Mouse (Mus musculus) CD8-positive naive resting alpha-beta T cell, adult 57 days (primary cell): Measurements from ENCODE around the gene Il11. TPM values are rescaled to one million over a fixed set of nuclear protein-coding genes. Genes with fewer than 3 reads are reported as not detected.

Experiments
- total RNA-seq: library from RNA; stranded (reverse); gene quantifications from one replicate; pipeline ENCODE4 v1.2.4, GENCODE M21; 2023

The Il11 gene
- total RNA-seq: not detected

DNA sequence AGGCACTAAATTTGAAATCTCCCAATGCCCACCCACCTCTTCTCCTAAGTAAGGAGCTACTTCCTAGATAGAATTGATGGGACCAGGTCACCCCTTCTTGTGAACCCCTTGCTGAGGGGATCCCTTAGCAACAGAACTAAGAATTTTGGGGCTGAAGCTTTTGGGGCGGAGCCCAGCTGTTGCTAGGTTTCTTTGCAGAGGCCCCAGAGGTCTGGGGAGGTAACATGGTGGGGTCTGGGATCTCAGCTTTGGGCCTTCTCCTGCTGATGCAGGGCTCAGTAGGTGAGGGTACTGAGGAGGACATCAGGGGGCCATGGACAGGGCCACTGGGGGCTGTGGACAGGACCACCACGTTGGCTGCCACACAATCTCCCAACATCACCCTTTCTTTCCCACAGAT, at the start of gene Il11, which contains the start of gene Tmem190:
Gene Il11, minus strand, starts transcription at position 101 of the 400 bp plus-strand sequence.
Gene Tmem190, plus strand, starts transcription at position 179 of the 400 bp plus-strand sequence.

DNA sequence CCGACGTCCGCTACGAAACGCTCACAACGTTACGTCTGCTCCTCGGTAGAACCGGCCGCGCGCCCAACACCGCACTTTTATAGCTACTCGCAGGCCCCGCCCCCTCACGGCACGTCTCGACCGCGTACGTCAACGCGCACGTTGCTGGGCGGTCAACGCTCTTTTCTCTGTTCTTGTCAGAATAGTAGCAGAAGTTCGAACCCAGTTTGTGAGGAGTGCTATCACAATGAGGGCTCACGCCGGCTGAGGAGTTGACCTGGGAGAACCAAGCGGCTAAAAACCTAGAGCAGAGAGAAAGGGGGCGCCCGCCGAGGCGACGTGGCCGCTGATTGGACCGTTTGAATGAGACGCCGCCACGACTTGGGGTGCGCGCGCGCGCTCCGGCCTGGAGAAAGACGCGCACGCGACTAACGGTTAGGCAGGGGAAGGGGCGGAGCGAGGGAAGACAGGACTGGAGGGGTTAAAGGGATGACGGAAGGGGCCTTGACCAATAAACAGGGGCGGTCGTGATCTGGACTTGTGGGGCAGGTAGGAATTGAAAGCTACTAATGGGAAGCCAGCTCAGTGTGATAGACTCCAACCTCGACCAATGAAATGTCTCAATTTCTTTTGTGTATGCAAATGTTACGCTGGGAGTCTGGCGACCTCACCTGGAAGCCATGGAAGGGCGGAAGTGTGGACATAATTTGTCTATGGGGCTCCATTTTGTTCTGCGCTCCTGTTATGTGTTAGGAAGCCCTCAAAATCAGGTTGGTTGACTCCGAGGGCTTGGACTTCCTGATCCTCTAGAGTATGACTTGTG, 29.8 kb upstream of the Il11 start, which contains the start of gene Ube2s:
Gene Ube2s, minus strand, starts transcription at position 288 of the 802 bp plus-strand sequence.

DNA sequence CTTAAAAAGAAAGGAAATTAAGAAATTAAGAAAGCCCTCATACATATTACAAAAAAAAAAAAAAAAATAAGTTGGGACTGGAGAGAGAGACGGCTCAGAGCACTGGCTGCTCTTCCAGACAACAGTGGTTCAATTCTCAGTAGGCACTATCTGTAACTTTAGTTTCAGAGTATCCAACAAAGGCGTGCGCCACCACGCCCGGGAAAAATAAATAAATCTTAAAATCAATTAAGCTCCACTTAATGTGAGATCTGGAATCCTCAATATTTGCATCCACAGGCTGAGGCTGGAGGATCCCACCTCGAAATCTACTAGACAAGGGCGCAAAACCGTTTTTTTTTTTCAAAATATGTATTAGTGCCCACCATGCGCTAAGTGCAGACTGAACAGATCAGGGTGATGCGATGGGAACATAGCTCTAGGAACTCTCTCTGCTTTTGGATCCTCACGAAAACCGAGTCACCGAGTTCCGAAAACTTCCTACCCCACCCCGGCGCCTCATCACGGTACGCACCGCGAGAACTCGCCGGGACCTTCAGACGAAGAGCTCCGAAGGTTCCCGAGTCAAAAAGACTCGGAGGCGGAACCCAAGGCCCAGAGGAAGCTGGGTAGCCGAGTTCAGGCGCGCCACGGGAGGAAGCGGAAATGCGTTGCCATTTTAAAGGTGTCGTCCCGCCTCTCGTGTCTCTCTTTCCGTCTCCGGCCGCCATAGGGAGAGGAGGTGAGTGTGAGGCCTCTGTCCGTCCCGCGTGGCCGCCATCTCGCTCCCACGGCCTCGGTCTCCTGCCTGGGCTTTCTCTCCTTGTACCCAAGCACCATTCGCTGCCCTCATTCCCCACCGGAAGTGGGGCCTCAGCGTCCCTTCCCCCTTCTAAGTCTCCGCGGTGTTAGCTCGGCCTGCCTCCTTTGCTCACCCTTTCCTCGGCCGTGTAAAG, 9.9 kb upstream of the Il11 start, which contains the start of gene Rpl28:
Gene Rpl28, plus strand, starts transcription at position 597 of the 935 bp plus-strand sequence.

DNA sequence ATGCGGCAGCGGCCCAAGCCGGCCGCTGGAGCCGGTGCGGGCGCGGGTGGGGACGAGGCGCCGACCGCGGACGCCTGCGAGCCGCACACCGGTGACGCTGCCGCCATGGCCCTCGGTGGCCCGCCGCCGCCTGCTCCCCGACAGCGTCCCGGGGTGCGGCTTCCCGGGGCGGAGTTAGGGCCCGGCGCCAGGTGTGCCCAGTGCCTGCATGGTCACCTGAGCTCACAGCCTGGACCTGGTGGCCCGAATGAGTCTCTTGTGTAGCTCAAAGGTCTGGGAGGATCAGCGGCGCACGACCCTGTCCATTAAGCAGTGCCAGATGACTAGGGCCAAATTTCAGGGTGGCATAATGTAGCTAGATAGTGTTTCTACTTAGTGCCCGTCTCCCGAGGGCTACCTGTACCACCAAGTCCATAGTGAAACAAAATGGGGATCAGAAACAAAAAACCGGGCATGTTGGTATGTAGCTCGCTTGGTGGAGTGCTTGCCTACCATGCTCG, 6.8 kb upstream of the Il11 start, which contains the start of gene Tmem238:
Gene Tmem238, minus strand, starts transcription at position 221 of the 500 bp plus-strand sequence.

DNA sequence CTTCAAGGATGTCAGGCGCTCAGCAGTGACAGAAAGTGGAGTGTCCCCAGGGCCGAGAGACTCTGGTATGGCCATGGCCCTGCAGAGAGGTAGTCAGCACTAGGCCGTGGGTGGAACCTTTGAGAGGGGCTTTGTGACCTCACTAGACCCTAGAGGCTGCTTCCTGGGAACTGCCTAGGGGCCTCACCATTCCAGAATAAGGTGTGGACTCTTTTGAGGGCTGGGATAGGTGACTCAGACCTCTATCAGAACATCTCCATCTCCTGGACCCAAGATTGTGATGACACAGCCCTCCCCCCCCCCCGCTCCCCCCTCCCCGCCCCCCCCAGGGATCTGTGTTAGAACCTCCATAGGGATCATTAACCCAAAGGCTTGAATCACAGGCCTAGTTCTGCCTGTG, 11.5 kb downstream of the Il11 start, which contains the start of gene Fam71e2:
Gene Fam71e2, minus strand, starts transcription at position 101 of the 400 bp plus-strand sequence.

DNA sequence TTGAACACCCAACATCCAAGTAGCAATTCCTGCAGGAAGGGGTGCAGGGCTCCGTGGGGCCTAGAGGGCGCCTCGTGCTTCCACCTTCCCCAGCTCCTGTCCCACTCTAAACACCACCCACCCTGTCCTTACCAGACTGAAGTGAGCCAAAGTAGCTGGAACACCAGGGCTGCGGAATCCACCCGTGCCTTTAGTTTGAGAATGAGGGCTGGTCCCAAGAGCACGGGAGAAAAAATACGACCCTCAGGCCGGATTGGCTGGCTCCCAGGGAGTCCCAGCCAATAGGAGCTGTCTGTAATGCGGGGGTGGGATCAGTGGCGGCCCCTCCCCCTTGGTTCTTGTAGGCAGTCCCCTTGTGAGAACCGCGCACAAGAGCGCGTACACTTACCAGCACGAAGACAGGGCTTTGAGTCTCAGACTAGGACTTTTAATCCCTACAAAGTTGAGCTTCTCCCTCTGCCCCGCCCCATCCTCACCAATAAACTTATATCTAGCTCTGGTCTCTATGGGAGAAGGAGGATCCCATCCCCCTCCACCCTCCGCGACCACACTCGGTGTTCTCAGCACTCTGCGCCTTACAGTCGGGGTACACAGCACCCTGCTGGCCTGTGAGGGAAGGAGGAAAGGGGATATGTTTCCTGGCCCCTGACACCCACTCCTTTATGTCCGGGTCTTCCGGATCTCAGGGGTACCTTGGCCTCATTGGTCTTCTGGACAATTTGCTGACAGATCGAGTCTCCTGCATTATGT, 29.7 kb downstream of the Il11 start, which contains the start of gene Cox6b2:
Gene Cox6b2, minus strand, starts transcription at position 274 of the 750 bp plus-strand sequence.

DNA sequence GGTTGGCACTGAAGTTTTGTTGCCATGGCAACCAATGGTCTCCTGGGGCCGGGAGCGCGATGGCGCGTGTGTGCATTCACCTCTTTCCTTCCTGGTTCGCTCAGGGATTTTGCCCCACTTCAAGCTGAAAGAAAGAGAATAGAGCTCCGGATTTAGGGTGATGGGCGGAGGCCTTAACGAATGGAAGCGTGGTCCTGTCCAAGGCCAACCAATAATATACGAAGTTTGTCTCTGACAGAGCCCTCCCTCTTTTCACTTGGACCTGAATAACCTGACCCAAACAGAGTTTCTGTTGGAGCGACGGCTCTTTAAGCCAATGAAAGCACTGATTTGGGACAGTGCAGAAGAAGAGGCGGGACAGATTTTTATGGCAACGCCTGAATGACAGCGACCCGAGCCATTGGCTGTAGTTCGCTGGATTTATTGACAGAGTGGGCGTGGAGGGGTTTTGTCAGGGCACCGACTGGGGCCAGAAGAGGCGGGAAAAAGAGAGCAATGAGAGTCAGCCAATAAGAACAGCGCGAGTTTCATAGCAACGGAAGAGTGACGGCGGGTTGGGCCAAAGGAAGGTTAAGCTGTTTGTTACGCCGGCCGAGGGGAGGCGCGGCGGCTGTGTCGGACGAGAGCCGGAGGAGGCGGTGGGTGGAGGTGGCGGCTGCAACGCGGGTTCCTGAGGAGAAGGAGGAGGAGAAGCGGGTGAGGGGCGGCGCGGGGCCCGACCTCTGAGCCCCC, 42.9 kb downstream of the Il11 start, which contains the start of gene Kmt5c:
Gene Kmt5c, plus strand, starts transcription at position 572 of the 732 bp plus-strand sequence.

DNA sequence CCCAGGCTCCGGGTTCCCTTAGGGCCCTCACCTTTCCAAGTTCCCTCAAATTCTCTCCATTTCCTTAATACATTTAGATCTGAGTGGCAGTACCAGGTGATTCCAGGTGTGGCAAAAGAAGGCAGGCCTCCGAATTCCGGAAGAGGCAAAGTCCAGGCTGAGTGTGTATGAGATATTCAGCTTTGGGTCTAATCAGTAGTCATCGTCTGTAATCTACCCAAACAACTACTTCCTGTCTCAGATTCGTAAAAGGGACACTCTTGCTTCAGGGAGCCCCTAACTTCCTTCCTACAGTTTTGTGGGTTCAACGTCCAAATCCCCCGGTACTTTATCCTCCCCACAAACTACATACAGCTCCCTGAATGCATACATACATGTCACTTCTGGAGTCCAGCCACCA, 57.5 kb downstream of the Il11 start, which contains the start of gene Tmem150b:
Gene Tmem150b, minus strand, starts transcription at position 81 of the 400 bp plus-strand sequence.

Other genes with a start within 250 kb of the Il11 start
- 0.28 TPM for gene Syt5, start 235.3 kb downstream of the Il11 start, total RNA-seq
- gene Ptprh, start 178.8 kb downstream of the Il11 start, total RNA-seq: not detected
- gene Tmem86b, start 151.4 kb downstream of the Il11 start, total RNA-seq: 68.5 TPM
- gene Ppp6r1, start 123.8 kb downstream of the Il11 start, total RNA-seq: 272 TPM
- 65.9 TPM for gene Hspbp1, start 97.8 kb downstream of the Il11 start, total RNA-seq
- gene Brsk1, start 92.3 kb downstream of the Il11 start, total RNA-seq: not detected
- 0.40 TPM for gene Tmem150b, start 57.6 kb downstream of the Il11 start, total RNA-seq
- 62.8 TPM for gene Kmt5c, start 42.7 kb downstream of the Il11 start, total RNA-seq
- gene Cox6b2, start 29.8 kb downstream of the Il11 start, total RNA-seq: 4.5 TPM
- not detected for gene Fam71e2, start 11.6 kb downstream of the Il11 start, total RNA-seq
- gene Tmem190, start 78 bp upstream of the Il11 start, total RNA-seq: not detected
- 1.4 TPM for gene Tmem238, start 6.8 kb upstream of the Il11 start, total RNA-seq
- 2,425 TPM for gene Rpl28, start 10.0 kb upstream of the Il11 start, total RNA-seq
- gene Ube2s, start 29.7 kb upstream of the Il11 start, total RNA-seq: 155 TPM
- 0.12 TPM for gene Shisa7, start 61.8 kb upstream of the Il11 start, total RNA-seq
- gene Isoc2b, start 87.4 kb upstream of the Il11 start, total RNA-seq: 3.4 TPM
- 10.2 TPM for gene Isoc2a, start 94.3 kb upstream of the Il11 start, total RNA-seq
- gene Gm36210, start 123.7 kb upstream of the Il11 start, total RNA-seq: not detected
- 36.5 TPM for gene Zfp628, start 132.4 kb upstream of the Il11 start, total RNA-seq
- 16.7 TPM for gene Nat14, start 139.2 kb upstream of the Il11 start, total RNA-seq
- 0.64 TPM for gene Ssc5d, start 142.9 kb upstream of the Il11 start, total RNA-seq
- not detected for gene Sbk2, start 181.5 kb upstream of the Il11 start, total RNA-seq
- gene Sbk3, start 188.3 kb upstream of the Il11 start, total RNA-seq: not detected
- gene Zfp579, start 213.3 kb upstream of the Il11 start, total RNA-seq: 29.8 TPM
- gene Zfp524, start 231.6 kb upstream of the Il11 start, total RNA-seq: 9.5 TPM
- gene Fiz1, start 231.8 kb upstream of the Il11 start, total RNA-seq: 51.1 TPM
- gene Gm44973, start 232.6 kb upstream of the Il11 start, total RNA-seq: not detected
- 53.7 TPM for gene Zfp865, start 237.5 kb upstream of the Il11 start, total RNA-seq
- not detected for gene Ccdc106, start 237.7 kb upstream of the Il11 start, total RNA-seq